Mouse (Mus musculus) lung, postnatal 14 days (tissue): ENCODE measurements around the gene Elf4.

ENCODE experiments used
- DNase-seq: peaks from one replicate; pipeline ENCODE4 v3.0.0; 2021

Gene Elf4

GRCm38 (mm10) chrX:48435477-48435900 lies 27.4 kb downstream of the Elf4 start:
- no peak for DNase-seq

GRCm38 (mm10) chrX:48434251-48434650 lies 28.7 kb downstream of the Elf4 start:
- no peak for DNase-seq

GRCm38 (mm10) chrX:48433527-48433899 lies 29.4 kb downstream of the Elf4 start:
- peak; percentile 35 for DNase-seq

GRCm38 (mm10) chrX:48432599-48433526 lies 30.1 kb downstream of the Elf4 start:
- no peak for DNase-seq

GRCm38 (mm10) chrX:48429538-48429937 lies 33.4 kb downstream of the Elf4 start:
- DNase-seq = no peak

GRCm38 (mm10) chrX:48429100-48429499 lies 33.8 kb downstream of the Elf4 start:
- no peak for DNase-seq

- DNase-seq = no peak
These were observed 34.3 kb downstream of the Elf4 start for GRCm38 (mm10) chrX:48428642-48429041.

- DNase-seq = no peak
These were observed 34.7 kb downstream of the Elf4 start for GRCm38 (mm10) chrX:48428241-48428640.

- peak; percentile 48 for DNase-seq
These were observed 37.7 kb downstream of the Elf4 start for GRCm38 (mm10) chrX:48425280-48425679.

GRCm38 (mm10) chrX:48424583-48424982 lies 38.3 kb downstream of the Elf4 start:
- DNase-seq = peak; percentile 40

GRCm38 (mm10) chrX:48423671-48424070 lies 39.3 kb downstream of the Elf4 start:
- DNase-seq = no peak

GRCm38 (mm10) chrX:48422986-48423385 lies 39.9 kb downstream of the Elf4 start:
- DNase-seq = peak; percentile 79

GRCm38 (mm10) chrX:48418417-48418816 lies 44.5 kb downstream of the Elf4 start:
- no peak for DNase-seq

GRCm38 (mm10) chrX:48414291-48414690 lies 48.6 kb downstream of the Elf4 start:
- peak; percentile 28 for DNase-seq

GRCm38 (mm10) chrX:48412629-48413028 lies 50.3 kb downstream of the Elf4 start:
- no peak for DNase-seq

- no peak for DNase-seq
These were observed 52.5 kb downstream of the Elf4 start for GRCm38 (mm10) chrX:48410388-48410776.

- peak; percentile 93 for DNase-seq
These were observed 53.1 kb downstream of the Elf4 start for GRCm38 (mm10) chrX:48409611-48410387.

GRCm38 (mm10) chrX:48405141-48405540 lies 57.8 kb downstream of the Elf4 start:
- DNase-seq = no peak

- no peak for DNase-seq
These were observed 62.9 kb downstream of the Elf4 start for GRCm38 (mm10) chrX:48399994-48400393.

GRCm38 (mm10) chrX:48389380-48389779 lies 73.6 kb downstream of the Elf4 start:
- DNase-seq = no peak

GRCm38 (mm10) chrX:48385927-48386326 lies 77.0 kb downstream of the Elf4 start:
- no peak for DNase-seq

GRCm38 (mm10) chrX:48383643-48384042 lies 79.3 kb downstream of the Elf4 start:
- peak; percentile 63 for DNase-seq

GRCm38 (mm10) chrX:48367841-48368240 lies 95.1 kb downstream of the Elf4 start:
- DNase-seq = no peak
